Mouse (Mus musculus): ENCODE measurements at regions not wholly inside any gene's neighbourhood (a gene's known extent, or its start where the extent isn't known, plus 50 kb on each side); places are given as distances from the start of the nearest gene placed in this dataset.
"Not testable (repeated sequence)": the region's sequence is repeated elsewhere in the genome, so short reads cannot be mapped to it uniquely, and the experiment has no call there.

- no peak overlapping the region for H3K4me2 ChIP-seq (replicated peaks; ENCODE audit: low read depth, low read length)
- 56% methylated on average over 4 of the region's 4 CpGs for WGBS
These were observed 464.3 kb upstream of the Nmur2 start for GRCm38 (mm10) chr11:56505068-56505467.

GRCm38 (mm10) chr11:56514941-56515340 is 474.1 kb upstream of the Nmur2 start:
- H3K27me3 ChIP-seq (ENCODE audit: control insufficient read depth, insufficient read depth, low read length) = no peaks in the 10 kb centered on the region
- H3K4me3 ChIP-seq (ENCODE audit: low read depth, low read length) = no peak overlapping the region
- ATAC-seq (ENCODE audit: insufficient number of reproducible peaks, insufficient read depth, low FRiP score, low read depth) = no peak
- no peak overlapping the region for H3K4me2 ChIP-seq (replicated peaks; ENCODE audit: low read depth, low read length)
- H3K4me1 ChIP-seq (ENCODE audit: control insufficient read depth, insufficient read depth, low read length) = no peaks in the 10 kb centered on the region
- no peak overlapping the region for H3K27ac ChIP-seq (ENCODE audit: low read length)
- no peak overlapping the region for H3K9ac ChIP-seq (replicated peaks; ENCODE audit: low read depth, low read length)
- no peaks in the 10 kb centered on the region for H3K9me3 ChIP-seq (ENCODE audit: control insufficient read depth, low read depth, low read length)
- H3K36me3 ChIP-seq (ENCODE audit: control insufficient read depth, insufficient read depth, low read length) = no peaks in the 10 kb centered on the region
- 79% methylated on average over 2 of the region's 2 CpGs for WGBS

More at GRCm38 (mm10) chr11:56505068-56505467, 464.3 kb upstream of the Nmur2 start:
- Histone ChIP-seq H3K9ac (replicated peaks; ENCODE audit: low read depth, low read length) (no peak overlapping the region), H3K36me3 (ENCODE audit: control insufficient read depth, insufficient read depth, low read length) (no peaks in the 10 kb centered on the region), H3K9me3 (ENCODE audit: control insufficient read depth, low read depth, low read length) (no peaks in the 10 kb centered on the region), H3K27me3 (ENCODE audit: control insufficient read depth, insufficient read depth, low read length) (no peaks in the 10 kb centered on the region), H3K4me1 (ENCODE audit: control insufficient read depth, insufficient read depth, low read length) (no peaks in the 10 kb centered on the region), H3K4me3 (ENCODE audit: low read depth, low read length) (no peak overlapping the region), H3K27ac (ENCODE audit: low read length) (no peak overlapping the region)
- no peak for ATAC-seq (ENCODE audit: insufficient number of reproducible peaks, insufficient read depth, low FRiP score, low read depth)

- Histone ChIP-seq H3K36me3 (ENCODE audit: control insufficient read depth, insufficient read depth, low read length) (no peaks in the 10 kb centered on the region), H3K9me3 (ENCODE audit: control insufficient read depth, low read depth, low read length) (no peaks in the 10 kb centered on the region), H3K4me3 (ENCODE audit: low read depth, low read length) (no peak overlapping the region), H3K4me2 (replicated peaks; ENCODE audit: low read depth, low read length) (no peak overlapping the region), H3K27ac (ENCODE audit: low read length) (no peak overlapping the region), H3K4me1 (ENCODE audit: control insufficient read depth, insufficient read depth, low read length) (no peaks in the 10 kb centered on the region), H3K27me3 (ENCODE audit: control insufficient read depth, insufficient read depth, low read length) (no peaks in the 10 kb centered on the region), H3K9ac (replicated peaks; ENCODE audit: low read depth, low read length) (no peak overlapping the region)
- 54% methylated on average over 2 of the region's 2 CpGs for WGBS
- no peak for ATAC-seq (ENCODE audit: insufficient number of reproducible peaks, insufficient read depth, low FRiP score, low read depth)
These were observed 477.7 kb upstream of the Nmur2 start for GRCm38 (mm10) chr11:56518486-56518885.

- Histone ChIP-seq H3K9me3 (ENCODE audit: control insufficient read depth, low read depth, low read length) (no peaks in the 10 kb centered on the region), H3K36me3 (ENCODE audit: control insufficient read depth, insufficient read depth, low read length) (no peaks in the 10 kb centered on the region), H3K27me3 (ENCODE audit: control insufficient read depth, insufficient read depth, low read length) (no peaks in the 10 kb centered on the region), H3K27ac (ENCODE audit: low read length) (no peak overlapping the region), H3K4me3 (ENCODE audit: low read depth, low read length) (no peak overlapping the region), H3K4me1 (ENCODE audit: control insufficient read depth, insufficient read depth, low read length) (no peaks in the 10 kb centered on the region), H3K9ac (replicated peaks; ENCODE audit: low read depth, low read length) (no peak overlapping the region), H3K4me2 (replicated peaks; ENCODE audit: low read depth, low read length) (no peak overlapping the region)
- WGBS = 14% methylated on average over 4 of the region's 4 CpGs
- no peak for ATAC-seq (ENCODE audit: insufficient number of reproducible peaks, insufficient read depth, low FRiP score, low read depth)
These were observed 460.5 kb upstream of the Gria1 start for GRCm38 (mm10) chr11:56550736-56551135.

GRCm38 (mm10) chr11:56556332-56556731 is 454.9 kb upstream of the Gria1 start:
- H3K36me3 ChIP-seq (ENCODE audit: control insufficient read depth, insufficient read depth, low read length) = no peaks in the 10 kb centered on the region
- no peak overlapping the region for H3K27ac ChIP-seq (ENCODE audit: low read length)
- no peak for ATAC-seq (ENCODE audit: insufficient number of reproducible peaks, insufficient read depth, low FRiP score, low read depth)
- no peak overlapping the region for H3K9ac ChIP-seq (replicated peaks; ENCODE audit: low read depth, low read length)
- no peaks in the 10 kb centered on the region for H3K27me3 ChIP-seq (ENCODE audit: control insufficient read depth, insufficient read depth, low read length)
- H3K4me3 ChIP-seq (ENCODE audit: low read depth, low read length) = no peak overlapping the region
- no peaks in the 10 kb centered on the region for H3K4me1 ChIP-seq (ENCODE audit: control insufficient read depth, insufficient read depth, low read length)
- H3K9me3 ChIP-seq (ENCODE audit: control insufficient read depth, low read depth, low read length) = no peaks in the 10 kb centered on the region
- H3K4me2 ChIP-seq (replicated peaks; ENCODE audit: low read depth, low read length) = no peak overlapping the region
- WGBS = 43% methylated on average over 1 of the region's 1 CpGs

- Histone ChIP-seq H3K36me3 (ENCODE audit: control insufficient read depth, insufficient read depth, low read length) (no peaks in the 10 kb centered on the region), H3K4me3 (ENCODE audit: low read depth, low read length) (no peak overlapping the region), H3K9me3 (ENCODE audit: control insufficient read depth, low read depth, low read length) (no peaks in the 10 kb centered on the region), H3K9ac (replicated peaks; ENCODE audit: low read depth, low read length) (no peak overlapping the region), H3K4me1 (ENCODE audit: control insufficient read depth, insufficient read depth, low read length) (no peaks in the 10 kb centered on the region), H3K27ac (ENCODE audit: low read length) (no peak overlapping the region), H3K4me2 (replicated peaks; ENCODE audit: low read depth, low read length) (no peak overlapping the region), H3K27me3 (ENCODE audit: control insufficient read depth, insufficient read depth, low read length) (no peaks in the 10 kb centered on the region)
- 83% methylated on average over 5 of the region's 5 CpGs for WGBS
- no peak for ATAC-seq (ENCODE audit: insufficient number of reproducible peaks, insufficient read depth, low FRiP score, low read depth)
These were observed 431.2 kb upstream of the Gria1 start for GRCm38 (mm10) chr11:56580028-56580427.

GRCm38 (mm10) chr11:56583054-56583453 is 428.1 kb upstream of the Gria1 start:
- 48% methylated on average over 3 of the region's 3 CpGs for WGBS
- H3K4me1 ChIP-seq (ENCODE audit: control insufficient read depth, insufficient read depth, low read length) = no peaks in the 10 kb centered on the region
- no peak for ATAC-seq (ENCODE audit: insufficient number of reproducible peaks, insufficient read depth, low FRiP score, low read depth)

GRCm38 (mm10) chr11:56593435-56593834 is 417.8 kb upstream of the Gria1 start:
- not testable (repeated sequence) for H3K4me3 ChIP-seq (ENCODE audit: low read depth, low read length)

More at GRCm38 (mm10) chr11:56583054-56583453, 428.1 kb upstream of the Gria1 start:
- Histone ChIP-seq H3K4me2 (replicated peaks; ENCODE audit: low read depth, low read length) (no peak overlapping the region), H3K9ac (replicated peaks; ENCODE audit: low read depth, low read length) (no peak overlapping the region), H3K27me3 (ENCODE audit: control insufficient read depth, insufficient read depth, low read length) (no peaks in the 10 kb centered on the region), H3K27ac (ENCODE audit: low read length) (no peak overlapping the region), H3K9me3 (ENCODE audit: control insufficient read depth, low read depth, low read length) (no peaks in the 10 kb centered on the region), H3K36me3 (ENCODE audit: control insufficient read depth, insufficient read depth, low read length) (no peaks in the 10 kb centered on the region), H3K4me3 (ENCODE audit: low read depth, low read length) (no peak overlapping the region)

GRCm38 (mm10) chr11:56603742-56604141 is 407.4 kb upstream of the Gria1 start:
- no peaks in the 10 kb centered on the region for H3K4me1 ChIP-seq (ENCODE audit: control insufficient read depth, insufficient read depth, low read length)
- no peak overlapping the region for H3K9ac ChIP-seq (replicated peaks; ENCODE audit: low read depth, low read length)
- no peak overlapping the region for H3K4me3 ChIP-seq (ENCODE audit: low read depth, low read length)
- H3K9me3 ChIP-seq (ENCODE audit: control insufficient read depth, low read depth, low read length) = no peaks in the 10 kb centered on the region
- no peaks in the 10 kb centered on the region for H3K36me3 ChIP-seq (ENCODE audit: control insufficient read depth, insufficient read depth, low read length)
- 74% methylated on average over 1 of the region's 1 CpGs for WGBS
- ATAC-seq (ENCODE audit: insufficient number of reproducible peaks, insufficient read depth, low FRiP score, low read depth) = no peak
- H3K27me3 ChIP-seq (ENCODE audit: control insufficient read depth, insufficient read depth, low read length) = no peaks in the 10 kb centered on the region
- H3K4me2 ChIP-seq (replicated peaks; ENCODE audit: low read depth, low read length) = no peak overlapping the region
- no peak overlapping the region for H3K27ac ChIP-seq (ENCODE audit: low read length)

More at GRCm38 (mm10) chr11:56593435-56593834, 417.8 kb upstream of the Gria1 start:
- H3K9ac ChIP-seq (replicated peaks; ENCODE audit: low read depth, low read length); H3K4me2 ChIP-seq (replicated peaks; ENCODE audit: low read depth, low read length); H3K4me1 ChIP-seq (ENCODE audit: control insufficient read depth, insufficient read depth, low read length); H3K36me3 ChIP-seq (ENCODE audit: control insufficient read depth, insufficient read depth, low read length); H3K27me3 ChIP-seq (ENCODE audit: control insufficient read depth, insufficient read depth, low read length); H3K27ac ChIP-seq (ENCODE audit: low read length); H3K9me3 ChIP-seq (ENCODE audit: control insufficient read depth, low read depth, low read length): not testable (repeated sequence)
- peak; percentile 77 for ATAC-seq (ENCODE audit: insufficient number of reproducible peaks, insufficient read depth, low FRiP score, low read depth)
- WGBS = 82% methylated on average over 3 of the region's 6 CpGs

Measured in stomach, embryonic 14.5 days (tissue).